16 mouse cellular contexts compared by ENCODE assay signal in the genomic region with DNA sequence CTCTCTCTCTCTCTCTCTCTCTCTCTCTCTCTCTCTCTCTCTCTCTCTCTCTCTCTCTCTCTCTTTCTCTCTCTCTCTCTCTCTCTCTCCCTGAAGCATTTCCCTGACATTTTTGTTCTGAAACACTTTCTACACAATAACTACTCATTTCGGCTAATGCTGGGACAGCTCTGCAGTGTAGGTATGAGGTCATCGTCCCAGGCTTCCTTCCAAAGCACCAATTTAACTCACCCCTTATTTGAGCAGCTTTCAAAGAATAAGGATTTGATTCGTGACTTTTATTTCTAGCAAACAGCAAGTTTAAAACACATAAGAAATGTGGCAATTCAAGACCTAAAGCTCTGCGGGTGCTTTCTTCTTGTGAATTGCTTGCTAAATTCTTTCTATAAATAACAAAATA. TPM values are rescaled to one million over a fixed set of nuclear protein-coding genes. Genes with fewer than 3 reads are reported as not detected.
DNase-seq lines count a peak whose midpoint lies in the region; ATAC-seq and TF ChIP-seq lines count a peak whose summit lies in the region.
"Had no signal": no experiment of that assay in that cellular context is flagged by ENCODE, and none has a peak within 500 bp of the region (broad histone marks: within the 10 kb centered on the region; RNA-seq: fewer than 3 reads in every experiment).

No protein-coding gene starts in this region.

- H3K36me3 ChIP-seq in limb, embryonic 13.5 days = no peaks in the 10 kb centered on the region
- no peaks in the 10 kb centered on the region for H3K36me3 ChIP-seq in limb, embryonic 10.5 days
- no peaks in the 10 kb centered on the region for H3K36me3 ChIP-seq in myocyte (ENCODE audit: control insufficient read depth, insufficient read depth)
- H3K36me3 ChIP-seq: G1E; midbrain, embryonic 13.5 days had no signal

- H3K4me3 ChIP-seq in limb, embryonic 13.5 days = no peak overlapping the region
- no peak overlapping the region for H3K4me3 ChIP-seq in limb, embryonic 10.5 days
- H3K4me3 ChIP-seq in myocyte = no peak overlapping the region
- H3K4me3 ChIP-seq: midbrain, embryonic 13.5 days had no signal

- no peak overlapping the region for H3K4me2 ChIP-seq in limb, embryonic 13.5 days (replicated peaks)
- H3K4me2 ChIP-seq in myocyte (ENCODE audit: low read depth) = peak overlapping the region; percentile 36
- H3K4me2 ChIP-seq: midbrain, embryonic 13.5 days had no signal

- H3K27me3 ChIP-seq in limb, embryonic 13.5 days = no peaks in the 10 kb centered on the region
- H3K27me3 ChIP-seq in limb, embryonic 10.5 days (ENCODE audit: low read depth, poor library complexity, severe bottlenecking) = no peaks in the 10 kb centered on the region
- H3K27me3 ChIP-seq in myocyte (ENCODE audit: control insufficient read depth, insufficient read depth, insufficient read length) = no peaks in the 10 kb centered on the region
- H3K27me3 ChIP-seq: midbrain, embryonic 13.5 days had no signal

- no peak for TF ChIP-seq POLR2A in myocyte (IDR thresholded peaks at IDR 0.05; ENCODE audit: insufficient read length, low read depth)

- no peaks in the 10 kb centered on the region for H3K79me2 ChIP-seq in myocyte (ENCODE audit: control insufficient read depth, insufficient read depth)

- 44% methylated on average over 4 of the region's 4 CpGs for WGBS in limb, embryonic 13.5 days
- whole genome bisulfite sequencing in limb, embryonic 10.5 days = 91% methylated on average over 4 of the region's 4 CpGs

- H3ac ChIP-seq in myocyte (ENCODE audit: control insufficient read depth, insufficient read length) = no peak overlapping the region

- no peak overlapping the region for H3K9ac ChIP-seq in limb, embryonic 13.5 days
- H3K9ac ChIP-seq: midbrain, embryonic 13.5 days had no signal

- H3K9me3 ChIP-seq in limb, embryonic 13.5 days = no peaks in the 10 kb centered on the region
- no peaks in the 10 kb centered on the region for H3K9me3 ChIP-seq in limb, embryonic 10.5 days (replicated peaks)
- H3K9me3 ChIP-seq: G1E; midbrain, embryonic 13.5 days had no signal

- peaks cover under 1% of the 10 kb centered on the region; the same call in 1 of the 2 replicates for H3K4me1 ChIP-seq in limb, embryonic 13.5 days
- H3K4me1 ChIP-seq in limb, embryonic 10.5 days = peaks cover 8% of the 10 kb centered on the region
- H3K4me1 ChIP-seq: midbrain, embryonic 13.5 days had no signal

- H3K27ac ChIP-seq in limb, embryonic 13.5 days = no peak overlapping the region; the same call in 1 of the 2 replicates
- H3K27ac ChIP-seq in limb, embryonic 10.5 days = no peak overlapping the region
- H3K27ac ChIP-seq: macrophage; midbrain, embryonic 13.5 days had no signal

- DNase-seq in frontal cortex, postnatal 25 days (ENCODE audit: low spot score in 2 of 2) = no peak
- DNase-seq in limb, embryonic 10.5 days (ENCODE audit: low spot score) = no peak
- peak; percentile 22 for DNase-seq in adrenal gland, postnatal 10 days
- DNase-seq: cerebellum, adult 9-10 months; kidney, adult 18-20 months; kidney, postnatal 25 days; lung, adult 18-20 months; thymus, postnatal 36 days had no signal

- ATAC-seq in frontal cortex, adult (ENCODE audit: low TSS enrichment) = peak; percentile 86
- ATAC-seq in limb, embryonic 13.5 days (ENCODE audit: low FRiP score, low read depth) = 0 out of 2 replicates have a peak, but pooled peaks have one; percentile 59
- ATAC-seq in megakaryocyte progenitor cell, adult 5-6 weeks (replicated peaks; ENCODE audit: poor library complexity) = no peak
- ATAC-seq: hindbrain, embryonic 16.5 days; midbrain, embryonic 13.5 days had no signal

TF ChIP-seq in myocyte, 11 proteins besides CTCF, POLR2A, EP300 and RAD21:
- TF ChIP-seq USF1 (IDR thresholded peaks at IDR 0.05; ENCODE audit: low read depth) (no peak), MAX (IDR thresholded peaks at IDR 0.05; ENCODE audit: low read depth) (no peak), MYOD1 (IDR thresholded peaks at IDR 0.05; ENCODE audit: control insufficient read depth in 1 of 3, insufficient read length in 2 of 3, low read depth in 2 of 3) (no peak), TCF12 (IDR thresholded peaks at IDR 0.05; ENCODE audit: insufficient read depth, poor library complexity, severe bottlenecking) (no peak), POLR2AphosphoS2 (IDR thresholded peaks at IDR 0.05; ENCODE audit: insufficient read length, low read depth) (no peak), REST (IDR thresholded peaks at IDR 0.05; ENCODE audit: insufficient read depth, insufficient read length) (no peak), E2F4 (IDR thresholded peaks at IDR 0.05; ENCODE audit: insufficient read depth) (no peak), MYOG (IDR thresholded peaks at IDR 0.05; ENCODE audit: control insufficient read depth in 1 of 3, insufficient read depth in 1 of 3, insufficient read length in 2 of 3, low read depth in 2 of 3) (no peak), CEBPB (IDR thresholded peaks at IDR 0.05; ENCODE audit: insufficient read depth, poor library complexity, severe bottlenecking) (no peak), TCF3 (IDR thresholded peaks at IDR 0.05; ENCODE audit: insufficient read length, low read depth) (no peak), SRF (IDR thresholded peaks at IDR 0.05; ENCODE audit: control insufficient read depth, insufficient read length, low read depth) (no peak)

RNA-seq across cellular contexts. Expression of a gene that starts 55.0 kb away (rescaled TPM):
- polyA plus RNA-seq in limb, embryonic 13.5 days (2015; fragmentation: Nextera tagmentation; extraction: Ambion mirVana) = 36.0 and 37.8 TPM in 2 replicates
- polyA plus RNA-seq in limb, embryonic 10.5 days (2016; fragmentation: Nextera tagmentation; extraction: Ambion mirVana) = 13.4 and 13.5 TPM in 2 replicates
- 10 to 100 TPM; 65.2 to 73.8 TPM for total RNA-seq in adrenal gland, postnatal 10 days (2021)
- 22.1 TPM for polyA plus RNA-seq in myocyte (2012; fragmentation: generic; extraction: Trizol)
- total RNA-seq in megakaryocyte progenitor cell, adult 5-6 weeks (2015) = 12.7 and 16.9 TPM in 2 replicates
- total RNA-seq in megakaryocyte progenitor cell, adult 5-6 weeks (2017) = 13.2 and 19.5 TPM in 2 replicates
- polyA plus RNA-seq: G1E had no signal
